Mouse (Mus musculus) liver, embryonic 14.5 days (tissue): ENCODE results near the gene Ddx52. TPM values are rescaled to one million over a fixed set of nuclear protein-coding genes. Genes with fewer than 3 reads are reported as not detected.

Experiments
- ATAC-seq: fragments of 200-750 bp; cut with Nextera tagmentation; 2 replicates; pipeline ENCODE4 v1.8.0; 2017; ENCODE audit warnings: moderate number of reproducible peaks, mild to moderate bottlenecking, moderate library complexity; ENCODE audit not compliant: insufficient read depth
- DNase-seq, 3 experiments: peaks; one replicate each; pipeline ENCODE4 v3.0.0-alpha.2; 2012 to 2013; ENCODE audit warnings: low read depth in 3 of 3, low spot score in 3 of 3
- H3K27ac ChIP-seq: fragments of 300-500 bp; sonication (generic); 2 replicates; pipeline ENCODE4 v1.5.1; 2014; ENCODE audit warnings: moderate library complexity, mild to moderate bottlenecking, control low read depth, inconsistent platforms
- H3K27me3 ChIP-seq: fragments of 300-500 bp; sonication (generic); 2 replicates; pipeline ENCODE4 v1.6.1; 2014; ENCODE audit warnings: mild to moderate bottlenecking, low read length, moderate library complexity; ENCODE audit not compliant: control insufficient read depth, insufficient read depth
- H3K36me3 ChIP-seq: fragments of 300-500 bp; sonication (generic); replicated peaks from 2 replicates; pipeline ENCODE4 v1.6.1; 2014; ENCODE audit warnings: low read depth; ENCODE audit not compliant: control insufficient read depth, insufficient read depth
- H3K4me1 ChIP-seq, 2 experiments: fragments of 200-500 bp in 1 of 2; fragments of 300-500 bp in 1 of 2; sonication (generic) in 1 of 2; replicated peaks; 2 replicates each; pipeline ENCODE4 v1.6.1; 2012 to 2014; ENCODE audit warnings: antibody characterized with exemption in 1 of 2, inconsistent platforms in 1 of 2, low read length in 1 of 2; ENCODE audit not compliant: control insufficient read depth in 2 of 2, insufficient read depth in 2 of 2
- H3K4me2 ChIP-seq: fragments of 300-500 bp; sonication (generic); 2 replicates; pipeline ENCODE4 v1.6.1; 2014; ENCODE audit warnings: low read depth, mild to moderate bottlenecking, control low read depth, moderate library complexity
- H3K4me3 ChIP-seq, 2 experiments: fragments of 200-500 bp in 1 of 2; fragments of 300-500 bp in 1 of 2; sonication (generic) in 1 of 2; 2 replicates each; pipeline ENCODE4 v1.5.1; 2012 to 2014; ENCODE audit warnings: low read depth in 2 of 2, low read length in 2 of 2, mild to moderate bottlenecking in 2 of 2, control low read depth in 1 of 2, inconsistent platforms in 1 of 2, moderate library complexity in 1 of 2; ENCODE audit not compliant: insufficient read depth in 1 of 2
- H3K9ac ChIP-seq: fragments of 300-500 bp; sonication (generic); replicated peaks from 2 replicates; pipeline ENCODE4 v1.6.1; 2014; ENCODE audit warnings: mild to moderate bottlenecking, control low read depth, moderate library complexity
- H3K9me3 ChIP-seq: fragments of 300-500 bp; sonication (generic); 2 replicates; pipeline ENCODE4 v1.6.1; 2016; ENCODE audit warnings: low read length, mixed read lengths; ENCODE audit not compliant: control insufficient read depth
- CTCF ChIP-seq: IDR thresholded peaks from 2 replicates; pipeline ENCODE4 v1.5.1; 2016; ENCODE audit warnings: antibody characterized with exemption, low read depth, control low read depth
- EP300 ChIP-seq: IDR thresholded peaks from 2 replicates; pipeline ENCODE4 v1.6.1; 2016; ENCODE audit warnings: antibody characterized with exemption, low read depth
- WGBS: fragments of 180-500 bp; shearing (Covaris S2); extraction: QIAGEN DNeasy Blood & Tissue Kit; methylation state at CpG from one replicate; pipeline ENCODE4 v1.1.7; 2014; ENCODE audit not compliant: insufficient replicate concordance; 5-methylcytosine and 5-hydroxymethylcytosine counted together
- polyA plus RNA-seq, 2 experiments: library from polyadenylated mRNA; depleted of rRNA in 1 of 2; stranded (reverse) in 1 of 2; unstranded in 1 of 2; fragments of >200 nt; fragmentation: Nextera tagmentation in 1 of 2; extraction: Ambion mirVana in 1 of 2; gene quantifications; 2 replicates each; pipeline versions ENCODE4 v1.2.1 to v1.2.3; 2012 to 2014

The Ddx52 gene
- polyA plus RNA-seq, 2 experiments = 8.6 to 16.6 TPM

DNA sequence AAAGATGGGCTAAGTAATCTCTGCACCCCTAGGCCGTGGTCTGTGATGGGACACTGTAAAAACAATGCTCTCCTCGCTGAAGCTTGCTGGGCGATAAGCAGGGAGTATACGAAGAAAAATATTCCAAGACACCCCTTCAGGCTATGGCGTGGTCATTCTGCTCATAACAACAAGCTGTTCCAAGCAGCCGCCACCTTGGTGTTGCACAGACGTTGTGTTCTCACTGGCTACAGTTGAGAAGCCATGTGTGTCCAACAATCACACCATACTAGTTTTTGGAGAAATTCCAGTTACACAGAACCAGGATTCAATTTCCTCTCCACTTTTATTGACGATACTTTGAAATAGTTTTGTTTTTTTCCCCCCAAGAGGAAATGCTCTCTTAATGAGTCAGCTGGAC, 3.3 kb upstream of the Ddx52 start:
- H3K27ac ChIP-seq = no peak overlapping the region
- 62% methylated on average over 8 of the region's 8 CpGs for WGBS
- no peak overlapping the region for H3K4me2 ChIP-seq
- H3K36me3 ChIP-seq = peaks cover 3% of the 10 kb centered on the region; the same call in 1 of the 2 replicates
- ATAC-seq = no peak
- no peaks in the 10 kb centered on the region for H3K9me3 ChIP-seq
- no peak overlapping the region for H3K4me3 ChIP-seq
- H3K4me1 ChIP-seq = peaks cover 9 to 10% of the 10 kb centered on the region in 2 experiments
- no peak for DNase-seq
- H3K27me3 ChIP-seq = no peaks in the 10 kb centered on the region
- TF ChIP-seq EP300 (no peak), CTCF (no peak)
- H3K9ac ChIP-seq = no peak overlapping the region

DNA sequence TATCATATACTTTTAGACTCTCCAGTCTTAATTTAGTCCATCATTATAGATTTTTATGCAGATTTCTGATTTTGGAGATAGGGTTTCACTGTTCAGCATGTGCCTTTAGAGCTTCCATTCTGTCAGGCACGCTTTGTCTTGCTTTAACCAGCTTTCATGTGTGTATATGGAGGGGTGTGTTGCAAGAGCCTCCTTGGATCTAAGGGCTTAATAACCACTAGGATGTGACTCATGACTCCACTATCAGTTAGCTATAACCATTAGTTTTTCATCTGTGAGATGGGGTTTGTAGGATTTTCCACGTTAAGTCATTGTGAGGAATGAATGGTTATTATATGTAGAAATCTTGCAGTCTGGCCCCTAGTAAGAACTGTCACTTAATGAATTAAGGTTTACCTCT, 15.0 kb downstream of the Ddx52 start:
- Histone ChIP-seq H3K4me3 (no peak overlapping the region), H3K27ac (no peak overlapping the region), H3K9ac (no peak overlapping the region), H3K36me3 (peaks cover 71% of the 10 kb centered on the region), H3K27me3 (no peaks in the 10 kb centered on the region), H3K9me3 (no peaks in the 10 kb centered on the region), H3K4me2 (no peak overlapping the region), H3K4me1 (no peaks in the 10 kb centered on the region)
- DNase-seq (no peak), ATAC-seq (no peak)
- TF ChIP-seq CTCF (no peak), EP300 (no peak)
- 82% methylated on average over 2 of the region's 2 CpGs for WGBS

GRCm38 (mm10) chr11:83961983-83962382, 20.1 kb downstream of the Ddx52 start:
- Histone ChIP-seq H3K27me3 (no peaks in the 10 kb centered on the region), H3K9ac (no peak overlapping the region), H3K27ac (no peak overlapping the region), H3K4me1 (peaks cover 11 to 15% of the 10 kb centered on the region in 2 experiments), H3K36me3 (peaks cover 47% of the 10 kb centered on the region), H3K9me3 (no peaks in the 10 kb centered on the region), H3K4me2 (no peak overlapping the region), H3K4me3 (no peak overlapping the region)
- TF ChIP-seq CTCF = no peak
- TF ChIP-seq EP300 = no peak
- no peak for ATAC-seq
- 73% methylated on average over 3 of the region's 3 CpGs for whole genome bisulfite sequencing
- DNase-seq = no peak

- ATAC-seq (peak; percentile 95), DNase-seq (peak; percentile 71 to 78 (median 75))
- Histone ChIP-seq H3K4me2 (peak within 1 kb of the TSS; percentile 77), H3K27ac (peak within 1 kb of the TSS; percentile 43), H3K4me3 (peak within 1 kb of the TSS; percentile 76 to 85), H3K4me1 (peaks cover 21 to 30% of the 10 kb centered on the region in 2 experiments), H3K9me3 (no peaks in the 10 kb centered on the region), H3K36me3 (peaks cover 31% of the 10 kb centered on the region), H3K27me3 (no peaks in the 10 kb centered on the region), H3K9ac (peak within 1 kb of the TSS; percentile 85)
- WGBS = 1% methylated on average over 53 of the region's 76 CpGs
- TF ChIP-seq EP300 (no peak), CTCF (no peak)
Measured at GRCm38 (mm10) chr11:83963991-83964921, 22.4 kb downstream of the Ddx52 start, which contains the start of gene Synrg. Gene Synrg (plus strand): TSS chr11:83964428.
